Mouse (Mus musculus): Measurements from ENCODE around the gene Rxra. TPM values are rescaled to one million over a fixed set of nuclear protein-coding genes. Genes with fewer than 3 reads are reported as not detected.

Rxra gene
- polyA plus RNA-seq, 1 experiment from 2014 or later, result 3.1 TPM

- Histone ChIP-seq H3K4me1 (no peaks in the 10 kb centered on the region), H3K27me3 (replicated peaks) (no peaks in the 10 kb centered on the region), H3K4me3 (no peak overlapping the region), H3K4me2 (no peak overlapping the region), H3K27ac (no peak overlapping the region), H3K9me3 (no peaks in the 10 kb centered on the region), H3K36me3 (replicated peaks) (no peaks in the 10 kb centered on the region), H3K9ac (no peak overlapping the region)
- no peak for ATAC-seq (replicated peaks)
- 85% methylated on average over 6 of the region's 6 CpGs for WGBS
Observed at GRCm38 (mm10) chr2:27778289-27778688, 102.0 kb downstream of the Rxra start.

DNA sequence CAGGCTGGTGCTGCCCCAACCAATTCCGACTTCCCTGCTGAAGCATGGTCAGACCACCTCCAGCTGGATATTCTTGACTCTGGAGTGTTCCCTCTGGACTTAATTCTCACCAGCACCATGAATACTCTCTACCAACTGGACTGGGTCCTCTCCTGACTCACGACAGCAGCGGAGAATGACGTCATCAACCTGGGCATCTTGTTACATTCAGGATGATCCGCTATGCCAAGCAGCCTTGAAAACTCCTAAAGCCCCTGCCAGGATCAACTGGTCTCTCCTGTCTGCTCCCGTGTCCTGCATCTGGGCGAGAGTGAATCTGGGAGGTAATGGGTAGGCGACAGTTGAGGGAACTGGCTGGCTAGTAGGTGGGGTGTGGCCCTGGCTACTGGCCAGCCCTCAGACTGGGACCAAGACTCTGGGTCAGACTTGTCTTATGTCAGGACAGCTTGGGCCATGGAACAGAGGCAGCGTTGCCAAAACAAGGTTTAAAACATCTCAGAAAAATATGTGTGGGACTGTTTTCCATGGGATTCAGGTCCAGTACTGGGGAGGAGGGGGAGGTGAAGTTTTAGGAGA, 103.1 kb downstream of the Rxra start:
- Histone ChIP-seq H3K27me3 (replicated peaks) (no peaks in the 10 kb centered on the region), H3K4me1 (no peaks in the 10 kb centered on the region), H3K9ac (no peak overlapping the region), H3K36me3 (replicated peaks) (no peaks in the 10 kb centered on the region), H3K4me2 (no peak overlapping the region), H3K9me3 (no peaks in the 10 kb centered on the region), H3K4me3 (no peak overlapping the region), H3K27ac (no peak overlapping the region)
- ATAC-seq (replicated peaks), result no peak
- 87% methylated on average over 9 of the region's 9 CpGs for WGBS

GRCm38 (mm10) chr2:27780162-27780561, 103.9 kb downstream of the Rxra start:
- H3K9me3 ChIP-seq, result no peaks in the 10 kb centered on the region
- no peaks in the 10 kb centered on the region for H3K36me3 ChIP-seq (replicated peaks)
- no peak overlapping the region for H3K4me2 ChIP-seq
- no peak for ATAC-seq (replicated peaks)
- H3K4me1 ChIP-seq, result no peaks in the 10 kb centered on the region
- no peak overlapping the region for H3K27ac ChIP-seq
- H3K27me3 ChIP-seq (replicated peaks), result no peaks in the 10 kb centered on the region
- H3K9ac ChIP-seq, result no peak overlapping the region
- H3K4me3 ChIP-seq, result no peak overlapping the region
- 92% methylated on average over 7 of the region's 7 CpGs for WGBS

- Histone ChIP-seq H3K9ac (no peak overlapping the region), H3K27me3 (replicated peaks) (no peaks in the 10 kb centered on the region), H3K4me2 (no peak overlapping the region), H3K9me3 (no peaks in the 10 kb centered on the region), H3K36me3 (replicated peaks) (no peaks in the 10 kb centered on the region), H3K27ac (no peak overlapping the region), H3K4me3 (no peak overlapping the region), H3K4me1 (no peaks in the 10 kb centered on the region)
- 90% methylated on average over 8 of the region's 8 CpGs for WGBS
- ATAC-seq (replicated peaks), result no peak
Observed at GRCm38 (mm10) chr2:27785363-27785762, 109.1 kb downstream of the Rxra start.

- H3K36me3 ChIP-seq (replicated peaks), result no peaks in the 10 kb centered on the region
- no peaks in the 10 kb centered on the region for H3K4me1 ChIP-seq
- no peak for ATAC-seq (replicated peaks)
- no peak overlapping the region for H3K27ac ChIP-seq
- no peak overlapping the region for H3K9ac ChIP-seq
- no peak overlapping the region for H3K4me3 ChIP-seq
- WGBS, result 88% methylated on average over 6 of the region's 6 CpGs
- H3K27me3 ChIP-seq (replicated peaks), result no peaks in the 10 kb centered on the region
- H3K4me2 ChIP-seq, result no peak overlapping the region
- no peaks in the 10 kb centered on the region for H3K9me3 ChIP-seq
Observed at GRCm38 (mm10) chr2:27785973-27786417, 109.8 kb downstream of the Rxra start.

DNA sequence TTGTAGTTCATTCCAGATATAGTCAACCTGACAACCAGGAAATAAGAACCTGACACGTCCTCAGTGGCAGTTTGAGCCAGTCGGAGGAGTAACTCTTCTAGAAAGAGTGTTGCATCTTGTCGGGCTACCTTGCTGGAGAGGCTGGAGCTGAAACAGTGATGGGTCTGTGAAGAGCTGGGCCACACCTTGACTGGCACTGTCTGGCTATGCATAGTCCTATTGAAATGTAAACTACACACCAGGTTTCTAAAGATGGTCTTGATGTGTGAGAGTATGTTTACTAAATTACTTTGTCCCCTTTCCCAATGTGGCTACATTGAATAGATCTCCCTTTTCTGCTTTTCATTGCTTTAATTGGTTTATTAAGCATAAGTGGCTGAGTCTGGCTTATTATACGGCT, 115.3 kb downstream of the Rxra start:
- no peaks in the 10 kb centered on the region for H3K36me3 ChIP-seq (replicated peaks)
- H3K27me3 ChIP-seq (replicated peaks), result no peaks in the 10 kb centered on the region
- H3K9me3 ChIP-seq, result no peaks in the 10 kb centered on the region
- no peak overlapping the region for H3K4me3 ChIP-seq
- no peak for ATAC-seq (replicated peaks)
- H3K4me1 ChIP-seq, result no peaks in the 10 kb centered on the region
- H3K4me2 ChIP-seq, result no peak overlapping the region
- WGBS, result 77% methylated on average over 4 of the region's 4 CpGs
- H3K27ac ChIP-seq, result no peak overlapping the region
- H3K9ac ChIP-seq, result no peak overlapping the region

DNA sequence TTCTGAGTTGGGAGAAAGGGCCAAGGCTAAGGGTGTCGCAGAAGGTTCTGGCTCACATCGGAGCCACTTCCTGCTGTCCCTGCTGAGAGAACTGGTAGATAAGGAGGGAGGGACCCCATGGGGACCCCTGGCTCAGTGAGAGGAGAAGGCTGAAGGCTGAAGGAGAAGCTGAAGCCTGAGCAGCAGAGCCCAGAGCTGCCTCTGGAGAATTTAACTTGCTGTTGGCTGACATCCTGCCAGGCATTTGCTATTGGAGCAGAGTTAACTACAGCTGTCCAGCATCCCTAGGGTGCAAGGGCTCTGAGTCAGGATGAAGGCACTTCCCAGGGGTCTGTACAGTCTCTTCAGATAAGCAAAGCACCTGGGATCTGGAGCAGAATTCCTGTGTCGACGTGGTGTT, 122.8 kb downstream of the Rxra start:
- Histone ChIP-seq H3K9me3 (no peaks in the 10 kb centered on the region), H3K4me1 (peaks cover 4% of the 10 kb centered on the region; the same call in 1 of the 2 replicates), H3K27me3 (replicated peaks) (no peaks in the 10 kb centered on the region), H3K9ac (no peak overlapping the region), H3K27ac (no peak overlapping the region), H3K4me2 (no peak overlapping the region), H3K36me3 (replicated peaks) (no peaks in the 10 kb centered on the region), H3K4me3 (no peak overlapping the region)
- whole genome bisulfite sequencing, result 81% methylated on average over 4 of the region's 4 CpGs
- no peak for ATAC-seq (replicated peaks)

GRCm38 (mm10) chr2:27801041-27801440, 124.8 kb downstream of the Rxra start:
- peaks cover 4% of the 10 kb centered on the region; the same call in 1 of the 2 replicates for H3K4me1 ChIP-seq
- H3K36me3 ChIP-seq (replicated peaks), result no peaks in the 10 kb centered on the region
- no peak overlapping the region for H3K9ac ChIP-seq
- no peak for ATAC-seq (replicated peaks)
- no peak overlapping the region for H3K4me2 ChIP-seq
- 56% methylated on average over 2 of the region's 2 CpGs for WGBS
- H3K4me3 ChIP-seq, result no peak overlapping the region
- no peaks in the 10 kb centered on the region for H3K27me3 ChIP-seq (replicated peaks)
- H3K9me3 ChIP-seq, result no peaks in the 10 kb centered on the region
- no peak overlapping the region for H3K27ac ChIP-seq

DNA sequence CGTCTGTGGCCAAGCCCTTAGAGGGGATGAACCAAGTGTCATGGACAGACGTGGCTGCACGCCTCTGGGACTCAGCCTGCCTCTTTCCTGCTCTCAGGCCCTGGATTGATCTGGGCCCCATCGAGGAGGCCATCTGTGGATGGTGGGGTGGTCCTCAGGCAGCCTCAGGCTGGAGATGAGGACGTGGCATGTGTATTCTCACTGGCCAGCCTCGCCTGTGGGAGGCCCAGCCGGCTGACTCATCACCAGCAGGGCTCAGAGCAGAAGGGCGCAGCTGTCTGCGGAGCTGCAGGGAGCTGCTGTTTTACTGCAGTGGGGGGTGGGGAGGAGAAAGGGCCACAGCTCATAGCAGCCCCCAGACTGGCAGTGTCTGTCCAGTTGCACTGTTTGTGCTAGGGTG, 126.3 kb downstream of the Rxra start:
- 37% methylated on average over 9 of the region's 9 CpGs for WGBS
- ATAC-seq (replicated peaks), result no peak
- no peak overlapping the region for H3K4me2 ChIP-seq

DNA sequence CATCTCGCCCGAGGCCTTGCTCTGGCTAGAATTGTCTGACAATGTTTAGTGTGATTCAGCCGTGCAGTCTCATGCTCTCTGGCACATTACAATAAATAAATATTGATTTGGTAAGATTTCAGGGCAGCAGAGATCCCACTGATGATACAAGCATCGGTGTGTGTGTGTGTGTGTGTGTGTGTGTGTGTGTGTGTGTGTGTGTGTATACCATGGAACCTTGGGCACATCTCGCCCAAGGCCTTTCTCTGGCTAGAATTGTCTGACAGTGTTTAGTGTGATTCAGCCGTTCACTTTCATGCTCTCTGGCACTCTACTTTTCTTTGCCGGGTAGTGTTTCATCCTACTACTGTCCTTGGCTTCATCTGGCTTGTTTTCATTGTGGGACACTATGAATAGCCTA, 130.5 kb downstream of the Rxra start:
- no peak overlapping the region for H3K27ac ChIP-seq
- ATAC-seq (replicated peaks), result no peak
- no peaks in the 10 kb centered on the region for H3K27me3 ChIP-seq (replicated peaks)
- no peak overlapping the region for H3K4me3 ChIP-seq
- no peak overlapping the region for H3K9ac ChIP-seq
- H3K4me1 ChIP-seq, result no peaks in the 10 kb centered on the region; the same call in 1 of the 2 replicates
- no peaks in the 10 kb centered on the region for H3K9me3 ChIP-seq
- H3K36me3 ChIP-seq (replicated peaks), result no peaks in the 10 kb centered on the region
- no peak overlapping the region for H3K4me2 ChIP-seq
- 91% methylated on average over 7 of the region's 7 CpGs for WGBS

More for the DNA sequence above, 126.3 kb downstream of the Rxra start:
- Histone ChIP-seq H3K4me1 (peaks cover 4% of the 10 kb centered on the region; the same call in 1 of the 2 replicates), H3K27me3 (replicated peaks) (no peaks in the 10 kb centered on the region), H3K36me3 (replicated peaks) (no peaks in the 10 kb centered on the region), H3K4me3 (no peak overlapping the region), H3K9me3 (no peaks in the 10 kb centered on the region), H3K9ac (no peak overlapping the region), H3K27ac (no peak overlapping the region)

DNA sequence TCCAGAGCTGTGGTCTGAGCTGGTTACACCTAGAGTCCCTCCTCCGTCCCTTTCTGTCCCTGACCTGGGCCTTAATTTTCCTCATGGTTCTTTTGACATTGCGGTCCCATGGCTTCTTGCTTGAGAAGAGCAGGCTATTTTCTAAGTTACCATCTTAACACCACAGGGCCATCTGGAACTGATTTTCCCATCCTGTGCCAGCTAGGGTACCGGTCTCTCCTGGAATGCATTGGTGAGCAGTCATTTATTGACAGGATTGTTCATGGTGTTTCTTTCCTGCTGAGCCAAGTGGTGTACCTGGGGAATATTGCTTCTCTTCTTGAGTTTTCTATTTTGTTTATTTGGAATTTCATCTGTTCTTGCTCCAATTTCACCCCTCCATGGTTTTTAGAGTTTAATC, 131.4 kb downstream of the Rxra start:
- Histone ChIP-seq H3K4me3 (no peak overlapping the region), H3K27ac (no peak overlapping the region), H3K9me3 (no peaks in the 10 kb centered on the region), H3K4me2 (no peak overlapping the region), H3K9ac (no peak overlapping the region), H3K4me1 (no peaks in the 10 kb centered on the region; the same call in 1 of the 2 replicates), H3K36me3 (replicated peaks) (no peaks in the 10 kb centered on the region), H3K27me3 (replicated peaks) (no peaks in the 10 kb centered on the region)
- 88% methylated on average over 3 of the region's 3 CpGs for WGBS
- ATAC-seq (replicated peaks), result no peak

DNA sequence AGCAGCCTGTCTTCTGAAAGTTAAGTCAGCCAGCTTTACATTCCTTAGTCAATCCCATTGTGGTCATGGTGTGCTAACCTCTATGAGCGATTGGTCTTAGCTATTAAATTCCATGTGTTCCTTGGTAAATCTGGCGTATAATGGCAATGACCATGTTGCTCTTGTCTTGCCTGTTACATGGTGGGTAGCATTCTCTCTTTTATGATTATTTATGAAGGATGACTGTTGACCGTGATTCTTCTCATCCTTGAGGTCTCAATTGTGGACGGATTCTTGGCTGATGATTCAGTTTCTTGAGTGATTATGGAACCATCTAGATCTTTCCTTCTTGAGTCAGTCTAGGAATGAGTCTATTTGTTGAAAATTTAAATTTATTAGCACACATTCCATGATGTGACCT, 133.7 kb downstream of the Rxra start:
- H3K9me3 ChIP-seq, result no peaks in the 10 kb centered on the region
- no peak overlapping the region for H3K27ac ChIP-seq
- H3K27me3 ChIP-seq (replicated peaks), result no peaks in the 10 kb centered on the region
- ATAC-seq (replicated peaks), result no peak
- H3K4me1 ChIP-seq, result no peaks in the 10 kb centered on the region
- no peak overlapping the region for H3K4me3 ChIP-seq
- H3K36me3 ChIP-seq (replicated peaks), result no peaks in the 10 kb centered on the region
- WGBS, result 89% methylated on average over 4 of the region's 4 CpGs
- no peak overlapping the region for H3K9ac ChIP-seq
- H3K4me2 ChIP-seq, result no peak overlapping the region

Measured in midbrain, embryonic 15.5 days (tissue).